Mouse (Mus musculus) lung, adult 2 months (tissue): Measurements from ENCODE around the gene Eif3g.

Experiments used
- CTCF ChIP-seq: fragments of 200-500 bp; IDR thresholded peaks from 2 replicates; pipeline ENCODE4 v1.5.1; 2011; ENCODE audit warnings: mild to moderate bottlenecking, low read length, control low read depth; ENCODE audit not compliant: insufficient read depth
- POLR2A ChIP-seq: fragments of 200-500 bp; IDR thresholded peaks from 2 replicates; pipeline ENCODE4 v1.6.1; 2011; ENCODE audit warnings: low read depth, mild to moderate bottlenecking, control low read depth, low read length, borderline replicate concordance; ENCODE audit errors: extremely low read depth

GRCm38 (mm10) chr9:20869246-20869645, 29.2 kb downstream of the Eif3g start:
- TF ChIP-seq CTCF (no peak), POLR2A (no peak)
